Mouse (Mus musculus) cerebellum, adult 2 months (tissue): ENCODE measurements around the gene Rab3il1.

Experiments
- CTCF ChIP-seq: fragments of 200-500 bp; IDR thresholded peaks from 2 replicates; pipeline ENCODE4 v1.5.1; 2011; ENCODE audit warnings: low read depth, mild to moderate bottlenecking, control low read depth, low read length, moderate library complexity, borderline replicate concordance; ENCODE audit not compliant: insufficient read depth
- POLR2A ChIP-seq: fragments of 200-500 bp; IDR thresholded peaks from 2 replicates; pipeline ENCODE4 v1.6.1; 2011; ENCODE audit warnings: low read length, control low read depth, borderline replicate concordance; ENCODE audit not compliant: insufficient read depth

- no peak for TF ChIP-seq CTCF
- no peak for TF ChIP-seq POLR2A
Observed at GRCm38 (mm10) chr19:10050438-10050837, 49.0 kb downstream of the Rab3il1 start.
